Mouse (Mus musculus): ENCODE measurements around the gene Fastkd3.

DNA sequence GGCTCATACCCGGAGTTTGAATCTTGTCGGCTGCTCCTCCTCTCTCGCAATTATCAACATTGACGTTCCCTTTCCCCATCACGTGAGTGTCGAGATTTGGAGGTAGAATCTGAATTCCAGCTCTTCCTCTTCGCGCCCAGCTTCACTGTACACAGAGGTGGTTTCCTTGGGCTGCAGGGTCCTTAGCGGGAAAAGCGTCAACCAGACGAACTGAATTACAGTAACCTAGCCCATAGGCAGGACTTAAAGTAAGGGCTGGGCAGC lies 415 bp downstream of the Fastkd3 start:
- TF ChIP-seq POLR2A (IDR thresholded peaks at IDR 0.05; ENCODE audit: low read depth, low read length) (no peak), CTCF (IDR thresholded peaks at IDR 0.05; ENCODE audit: extremely low read depth, insufficient read length, insufficient replicate concordance, low read depth, low read length) (no peak)

Data from small intestine, adult 2 months (tissue).